Mouse (Mus musculus) testis, adult 2 months (tissue): ENCODE measurements around the gene C1qb. TPM values are rescaled to one million over a fixed set of nuclear protein-coding genes. Genes with fewer than 3 reads are reported as not detected.

ENCODE experiments used
- H3K27ac ChIP-seq: fragments of 200-500 bp; 2 replicates; pipeline ENCODE4 v1.5.1; 2012; ENCODE audit warnings: low read depth, low read length; ENCODE audit not compliant: control insufficient read depth, insufficient read depth
- H3K27me3 ChIP-seq: fragments of 200-500 bp; 2 replicates; pipeline ENCODE4 v1.6.1; 2012; ENCODE audit warnings: mild to moderate bottlenecking, low read length, moderate library complexity; ENCODE audit not compliant: control insufficient read depth, insufficient read depth
- H3K36me3 ChIP-seq: fragments of 200-500 bp; 2 replicates; pipeline ENCODE4 v1.6.1; 2012; ENCODE audit warnings: mild to moderate bottlenecking, low read length; ENCODE audit not compliant: control insufficient read depth, insufficient read depth
- H3K4me1 ChIP-seq: fragments of 200-500 bp; 2 replicates; pipeline ENCODE4 v1.6.1; 2012; ENCODE audit warnings: low read length; ENCODE audit not compliant: control insufficient read depth, insufficient read depth
- H3K4me3 ChIP-seq: fragments of 200-500 bp; 2 replicates; pipeline ENCODE4 v1.5.1; 2012; ENCODE audit warnings: low read depth, mild to moderate bottlenecking, low read length, moderate library complexity, mixed read lengths; ENCODE audit not compliant: control insufficient read depth
- CTCF ChIP-seq: fragments of 200-500 bp; IDR thresholded peaks from 2 replicates; pipeline ENCODE4 v1.5.1; 2012; ENCODE audit warnings: low read depth, mild to moderate bottlenecking, inconsistent platforms, low read length, moderate library complexity; ENCODE audit not compliant: control insufficient read depth, insufficient read depth, insufficient replicate concordance
- POLR2A ChIP-seq: fragments of 200-500 bp; IDR thresholded peaks from 2 replicates; pipeline ENCODE4 v1.6.1; 2012; ENCODE audit warnings: low read depth, mild to moderate bottlenecking, inconsistent platforms, low read length, moderate library complexity; ENCODE audit not compliant: control insufficient read depth
- polyA plus RNA-seq: library from polyadenylated mRNA; depleted of rRNA; stranded (reverse); fragments of >200 nt; gene quantifications from 2 replicates; pipeline ENCODE4 v1.2.3, GENCODE M21; 2012

Gene C1qb
- polyA plus RNA-seq, 1 experiment: 18.9 TPM

DNA sequence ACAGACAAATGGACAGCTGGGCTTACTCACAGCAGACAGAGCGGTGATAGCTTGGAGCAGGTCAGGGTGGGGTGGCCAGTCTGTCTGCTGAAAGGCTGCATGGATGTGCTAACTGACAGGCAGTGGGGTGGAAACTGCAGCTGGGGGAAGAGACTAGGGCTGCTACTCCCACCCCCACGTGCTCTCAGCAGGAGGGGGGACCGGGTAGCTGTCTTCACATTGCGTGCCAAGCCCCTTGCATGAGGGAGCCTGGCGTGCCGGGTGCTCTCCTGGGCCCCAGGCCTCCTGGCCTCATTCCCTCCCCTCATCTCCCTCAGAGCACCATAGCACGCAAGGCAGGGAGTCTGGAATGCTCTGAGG is 31.2 kb upstream of the C1qb start:
- H3K27me3 ChIP-seq: no peaks in the 10 kb centered on the region
- H3K36me3 ChIP-seq: no peaks in the 10 kb centered on the region
- no peak overlapping the region for H3K4me3 ChIP-seq
- no peak for TF ChIP-seq CTCF
- TF ChIP-seq POLR2A: no peak
- no peak overlapping the region for H3K27ac ChIP-seq
- H3K4me1 ChIP-seq: no peaks in the 10 kb centered on the region

DNA sequence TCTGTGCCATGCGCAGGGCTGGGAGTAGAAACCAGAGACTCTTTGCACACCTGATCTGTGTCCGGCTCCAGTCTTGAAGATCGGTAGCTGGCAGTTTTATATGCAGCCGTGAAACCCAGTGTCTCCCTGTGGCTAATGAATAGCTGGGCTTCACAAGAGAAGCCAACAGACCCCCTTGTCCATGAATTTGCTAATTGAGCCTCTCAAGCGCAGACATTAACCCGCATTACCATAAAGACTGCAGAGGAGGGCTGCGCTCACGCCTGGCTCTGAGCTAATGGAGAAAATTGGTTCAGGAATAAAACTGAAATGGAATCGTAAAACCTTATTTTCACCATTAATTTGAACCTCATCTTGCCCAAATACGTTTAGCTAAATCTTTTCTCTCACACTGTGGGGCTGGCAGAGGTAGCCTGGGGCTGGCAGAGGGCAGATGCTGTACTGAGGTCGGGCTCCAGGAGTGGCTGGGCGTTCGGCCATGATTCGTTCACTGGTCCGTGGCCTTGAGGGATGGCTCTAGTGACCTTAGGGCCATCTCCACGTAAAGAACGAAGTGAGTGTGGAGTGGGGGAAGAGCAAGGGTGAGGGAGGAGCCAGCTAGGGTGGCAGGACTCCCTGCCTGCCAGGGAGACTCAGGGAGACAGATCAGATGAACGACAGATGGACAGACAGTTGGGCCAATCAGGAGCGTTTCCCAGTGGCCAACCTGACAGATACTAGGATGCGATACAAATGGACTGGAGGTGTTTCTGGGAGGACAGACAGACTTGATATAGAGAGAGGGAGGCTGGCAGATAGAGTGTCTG is 30.6 kb upstream of the C1qb start:
- no peaks in the 10 kb centered on the region for H3K36me3 ChIP-seq
- TF ChIP-seq CTCF: no peak
- no peak for TF ChIP-seq POLR2A
- no peaks in the 10 kb centered on the region for H3K27me3 ChIP-seq
- H3K4me1 ChIP-seq: no peaks in the 10 kb centered on the region
- no peak overlapping the region for H3K4me3 ChIP-seq
- no peak overlapping the region for H3K27ac ChIP-seq

DNA sequence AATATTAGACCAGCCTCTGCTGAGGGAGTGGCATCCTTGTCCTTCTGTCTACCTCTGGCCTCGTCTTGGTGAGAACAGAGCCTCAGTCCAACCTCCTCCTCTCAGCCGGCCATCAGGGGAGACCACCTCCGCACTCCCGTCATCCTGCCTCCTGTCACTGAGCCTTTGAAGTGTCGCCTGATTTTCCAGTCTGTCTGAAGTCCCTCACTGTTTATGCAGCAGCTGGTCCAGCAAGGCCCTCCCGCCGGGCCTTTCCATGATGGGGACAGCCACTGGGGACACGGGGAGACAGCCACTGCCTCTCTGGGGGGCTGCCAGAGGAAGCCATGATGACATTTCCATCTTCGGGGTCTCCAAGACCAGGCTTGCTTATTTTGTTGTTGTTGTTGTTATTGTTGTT is 26.9 kb upstream of the C1qb start:
- no peaks in the 10 kb centered on the region for H3K36me3 ChIP-seq
- no peak overlapping the region for H3K4me3 ChIP-seq
- TF ChIP-seq POLR2A (no peak), CTCF (no peak)
- H3K4me1 ChIP-seq: no peaks in the 10 kb centered on the region
- no peaks in the 10 kb centered on the region for H3K27me3 ChIP-seq
- no peak overlapping the region for H3K27ac ChIP-seq

DNA sequence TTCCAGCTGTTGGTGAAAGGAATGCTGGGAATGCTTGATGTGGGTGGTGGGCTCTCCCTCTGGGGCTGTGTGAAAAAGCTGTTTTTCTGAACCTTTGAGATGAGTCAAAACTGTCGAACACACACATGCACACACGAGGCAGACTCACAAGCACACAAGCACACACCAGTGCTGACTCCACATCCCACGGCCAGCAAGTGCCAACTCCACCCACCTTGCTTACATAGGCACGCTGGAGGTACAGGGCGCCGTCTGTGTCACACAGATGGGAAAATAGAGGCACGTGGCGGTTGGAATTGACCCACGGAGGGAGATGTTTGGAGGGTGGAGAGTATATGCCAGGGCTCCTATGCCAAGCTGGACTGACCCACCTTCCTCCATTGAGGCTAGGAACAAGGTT is 25.8 kb upstream of the C1qb start:
- Histone ChIP-seq H3K4me1 (no peaks in the 10 kb centered on the region), H3K4me3 (no peak overlapping the region), H3K27ac (no peak overlapping the region), H3K27me3 (no peaks in the 10 kb centered on the region), H3K36me3 (no peaks in the 10 kb centered on the region)
- TF ChIP-seq CTCF: no peak

DNA sequence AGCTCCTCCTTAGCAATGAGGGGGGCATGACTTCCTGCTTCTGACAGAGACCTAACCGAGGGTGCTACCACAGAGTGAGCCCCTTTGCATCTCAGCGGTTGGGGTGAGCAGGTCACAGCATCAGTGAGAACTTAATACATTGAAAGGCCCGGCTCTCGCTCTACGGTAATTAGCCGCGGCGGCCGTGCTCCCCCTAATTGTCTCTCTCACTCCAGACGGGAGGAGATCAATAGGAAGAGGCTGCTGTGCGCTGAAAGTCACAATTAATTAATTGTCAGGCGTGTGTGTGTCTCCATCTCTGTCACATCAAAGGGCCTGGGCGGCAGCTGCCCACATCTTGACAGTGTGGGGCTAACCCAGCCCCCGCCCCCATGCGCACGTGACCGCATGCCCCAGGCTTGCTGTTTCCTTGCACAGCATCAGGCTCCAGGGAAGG is 25.2 kb upstream of the C1qb start:
- Histone ChIP-seq H3K4me1 (no peaks in the 10 kb centered on the region), H3K4me3 (no peak overlapping the region), H3K27ac (no peak overlapping the region), H3K27me3 (no peaks in the 10 kb centered on the region), H3K36me3 (no peaks in the 10 kb centered on the region)
- no peak for TF ChIP-seq CTCF
- TF ChIP-seq POLR2A: no peak

DNA sequence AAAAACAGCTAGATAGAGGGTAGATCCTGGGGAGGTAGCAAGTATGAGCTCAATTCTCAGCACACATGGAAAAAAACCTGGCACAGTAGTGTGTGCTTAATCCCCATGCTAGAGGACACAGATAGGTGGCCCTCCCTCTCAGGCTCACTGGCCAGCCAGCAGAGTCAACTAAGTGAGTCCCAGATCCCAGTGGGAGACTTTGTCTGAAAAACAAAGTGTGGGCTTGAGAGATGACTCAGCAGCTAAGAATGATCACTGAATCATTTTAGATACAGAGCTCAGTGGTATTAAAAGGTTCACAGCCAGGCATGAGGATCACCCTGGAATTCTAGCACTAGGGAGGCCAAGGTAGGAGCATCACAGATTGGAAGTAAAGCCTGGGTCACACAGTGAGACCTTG is 21.8 kb upstream of the C1qb start:
- H3K36me3 ChIP-seq: no peaks in the 10 kb centered on the region
- H3K4me1 ChIP-seq: no peaks in the 10 kb centered on the region
- H3K4me3 ChIP-seq: no peak overlapping the region
- no peak overlapping the region for H3K27ac ChIP-seq
- H3K27me3 ChIP-seq: no peaks in the 10 kb centered on the region; the same call in 1 of the 2 replicates
- TF ChIP-seq CTCF (no peak), POLR2A (no peak)

DNA sequence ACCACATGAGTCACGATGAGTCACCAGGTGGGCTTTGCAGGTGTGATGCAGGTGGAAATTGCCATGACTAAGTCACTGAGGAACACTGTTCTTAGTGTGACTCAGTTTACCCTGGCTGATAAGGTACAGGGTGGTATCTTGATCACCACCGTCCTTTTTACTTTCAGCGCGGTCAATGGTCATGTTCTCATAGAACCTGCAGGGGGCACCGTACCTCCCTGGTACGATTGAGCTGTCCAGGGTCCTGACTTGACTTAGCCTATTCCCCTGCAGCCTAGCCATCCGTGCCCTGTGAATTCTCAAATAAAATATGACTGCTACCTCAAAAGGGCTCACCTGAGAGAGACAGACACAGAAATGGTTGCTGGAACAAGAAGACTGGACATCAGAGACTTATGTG is 21.0 kb upstream of the C1qb start:
- Histone ChIP-seq H3K4me3 (no peak overlapping the region), H3K27ac (no peak overlapping the region), H3K36me3 (no peaks in the 10 kb centered on the region), H3K4me1 (no peaks in the 10 kb centered on the region), H3K27me3 (no peaks in the 10 kb centered on the region; the same call in 1 of the 2 replicates)
- TF ChIP-seq CTCF: peak; percentile 90; the same call in 1 of the 2 replicates
- TF ChIP-seq POLR2A: no peak

DNA sequence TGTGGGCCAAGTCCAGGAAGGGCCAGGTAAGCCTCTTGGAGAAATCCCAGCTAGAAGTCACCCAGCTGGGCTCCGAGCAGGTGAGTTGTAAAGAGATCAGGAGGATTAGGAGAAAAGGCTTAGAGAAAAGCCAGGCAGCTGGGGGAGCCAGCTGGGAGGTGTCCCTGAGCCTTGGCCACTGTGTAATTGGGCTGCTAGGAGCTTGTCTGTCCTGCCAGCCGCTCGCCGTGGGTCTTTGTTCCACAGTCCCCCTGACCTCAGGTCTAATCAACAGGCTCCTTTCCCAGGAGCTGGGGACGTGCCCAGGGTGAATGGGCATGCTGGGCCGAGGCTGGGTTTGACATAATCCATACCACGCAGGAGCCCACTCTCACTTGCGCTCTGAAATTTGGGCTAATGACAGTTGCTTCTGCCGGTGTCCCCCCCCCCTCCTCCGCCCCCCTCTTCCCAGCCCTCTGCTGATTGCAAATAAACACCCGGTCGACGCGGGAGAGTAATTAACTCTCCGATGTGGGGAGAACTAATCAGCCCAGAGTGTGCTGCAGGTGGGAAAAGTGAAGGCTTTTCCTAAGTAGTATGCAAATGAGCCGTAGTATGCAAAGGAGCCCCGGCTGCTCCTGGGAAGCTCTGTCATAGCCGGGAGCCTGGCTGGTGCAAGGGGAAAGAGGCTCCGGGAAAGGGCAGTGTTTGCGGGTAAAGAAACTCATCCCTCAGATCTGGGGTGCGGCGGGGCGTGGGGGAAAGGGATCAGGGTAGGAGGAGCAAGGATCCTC is 19.0 kb upstream of the C1qb start:
- TF ChIP-seq CTCF (no peak), POLR2A (no peak)
- Histone ChIP-seq H3K4me3 (no peak overlapping the region), H3K27me3 (no peaks in the 10 kb centered on the region; the same call in 1 of the 2 replicates), H3K4me1 (no peaks in the 10 kb centered on the region), H3K27ac (no peak overlapping the region), H3K36me3 (no peaks in the 10 kb centered on the region)
